ENCODE assay signal across 8 mouse cellular contexts in the genomic region with DNA sequence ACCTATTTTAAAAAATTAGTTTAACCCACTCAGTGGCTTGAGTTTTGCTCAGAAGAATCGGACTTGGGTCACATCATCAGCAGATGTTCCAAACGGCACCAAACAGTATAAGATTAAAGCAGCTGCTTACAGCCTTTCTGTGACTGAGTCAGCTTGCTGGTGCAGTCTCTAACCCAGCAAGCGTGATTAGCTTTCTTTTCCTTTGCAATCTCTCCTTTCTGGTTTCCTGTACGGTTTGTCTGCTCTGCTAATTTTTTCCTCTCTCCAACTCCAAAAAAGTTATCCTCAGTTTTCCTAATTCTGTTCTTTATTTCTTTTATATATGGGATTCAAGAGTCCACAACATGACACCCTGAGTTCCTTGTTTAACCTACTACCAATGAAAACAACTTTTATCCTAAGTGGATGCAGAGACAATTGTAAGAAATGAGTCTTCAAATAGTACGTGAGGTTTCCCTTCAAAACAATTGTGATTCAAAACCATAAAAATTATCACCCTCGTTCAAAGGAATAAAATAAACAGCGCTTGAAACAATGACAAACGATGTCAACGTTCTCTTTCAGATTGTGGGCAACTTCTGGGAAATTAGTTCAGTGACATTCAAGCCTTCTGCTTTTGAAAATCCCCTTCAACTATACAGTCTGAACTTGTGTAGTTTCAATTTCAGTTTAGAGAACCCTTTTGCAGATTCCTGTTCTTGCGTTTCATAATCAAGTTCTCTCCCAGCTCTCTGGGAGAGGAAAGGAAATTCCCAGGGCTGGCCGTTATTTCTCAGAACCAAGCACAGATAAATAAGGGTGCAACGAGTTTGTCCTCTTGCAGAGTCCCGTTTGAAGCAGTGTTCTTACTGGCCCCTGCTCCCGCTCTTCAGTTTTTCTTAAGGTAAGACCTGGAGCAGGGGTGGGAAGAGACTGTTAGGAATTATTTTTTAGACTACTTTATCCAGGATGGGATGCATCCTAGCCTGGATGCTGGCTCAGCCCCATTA. TPM values are rescaled to one million over a fixed set of nuclear protein-coding genes. Genes with fewer than 3 reads are reported as not detected.
A peak's percentile ranks its signal among the peaks of the same experiment; 100 is the strongest.
DNase-seq lines count a peak whose midpoint lies in the region; ATAC-seq and TF ChIP-seq lines count a peak whose summit lies in the region.

No protein-coding gene starts in this region.

- peak overlapping the region; percentile 53 for H3K4me3 ChIP-seq in layer of hippocampus, adult 2 months

- ATAC-seq in common myeloid progenitor, adult 5-6 weeks (replicated peaks; ENCODE audit: low read depth, poor library complexity, severe bottlenecking): peak; percentile 9
- peak; percentile 6 for ATAC-seq in megakaryocyte progenitor cell, adult 5-6 weeks (replicated peaks; ENCODE audit: poor library complexity)

- no peak for TF ChIP-seq CTCF in layer of hippocampus, adult 2 months (conservative IDR thresholded peaks at IDR 0.05)

- no peak for DNase-seq in layer of hippocampus, adult 2 months (ENCODE audit: low spot score in 2 of 2)
- DNase-seq in layer of hippocampus, postnatal 25 days (ENCODE audit: extremely low spot score in 1 of 2, low spot score in 1 of 2): no peak
- peak; percentile 48 for DNase-seq in kidney, adult 9 months
- DNase-seq in right cerebral cortex, adult 2 months (ENCODE audit: low spot score in 2 of 2): no peak
- DNase-seq in adrenal gland, adult 8-10 months: no peak
- no peak for DNase-seq in urinary bladder, postnatal 25 days (ENCODE audit: low spot score)

- peak overlapping the region; percentile 61 for H3K27ac ChIP-seq in layer of hippocampus, adult 2 months

RNA-seq across cellular contexts. Expression of gene Gbp5, which starts 2.6 kb away (rescaled TPM):
- 1 to 10 TPM; 1.5 to 1.8 TPM for total RNA-seq in layer of hippocampus, adult 2 months (2021)
- 1 to 10 TPM; 1.0 to 1.2 TPM for total RNA-seq in layer of hippocampus, postnatal 25 days (2021)
- 8.4 and 10.4 TPM in 2 replicates for total RNA-seq in common myeloid progenitor, adult 5-6 weeks (2017)
- total RNA-seq in megakaryocyte progenitor cell, adult 5-6 weeks (2015): 4.4 and 5.1 TPM in 2 replicates
- 6.8 and 10.5 TPM in 2 replicates for total RNA-seq in megakaryocyte progenitor cell, adult 5-6 weeks (2017)
- total RNA-seq in adrenal gland, adult 8-10 months (2022): 1 to 10 TPM; 3.1 to 5.2 (median 4.3) TPM

RNA-seq across cellular contexts. Expression of gene Gbp7, which starts 33.7 kb away (rescaled TPM):
- total RNA-seq in layer of hippocampus, adult 2 months (2021): 1 to 10 TPM; 2.6 to 3.3 TPM
- total RNA-seq in layer of hippocampus, postnatal 25 days (2021): 1 to 10 TPM; 2.2 TPM
- 38.9 and 39.1 TPM in 2 replicates for total RNA-seq in common myeloid progenitor, adult 5-6 weeks (2017)
- total RNA-seq in megakaryocyte progenitor cell, adult 5-6 weeks (2015): 25.5 and 25.6 TPM in 2 replicates
- 22.4 and 27.9 TPM in 2 replicates for total RNA-seq in megakaryocyte progenitor cell, adult 5-6 weeks (2017)
- 10 to 100 TPM; 16.1 to 23.3 (median 17.2) TPM for total RNA-seq in adrenal gland, adult 8-10 months (2022)
